In genomic region chr6:129181683-129182082, GRCm38 (mm10) we compare ENCODE assay signal across 8 mouse cellular contexts. TPM values are rescaled to one million over a fixed set of nuclear protein-coding genes. Genes with fewer than 3 reads are reported as not detected.
DNase-seq lines count a peak whose midpoint lies in the region; ATAC-seq and TF ChIP-seq lines count a peak whose summit lies in the region.

No protein-coding gene starts in this region.

- H3K4me3 ChIP-seq in bone marrow macrophage, adult 2 months (ENCODE audit: insufficient read depth, low read length), result peak overlapping the region; percentile 66
- peak overlapping the region; percentile 0; the same call in 1 of the 2 replicates for H3K4me3 ChIP-seq in hindbrain, embryonic 16.5 days (ENCODE audit: low read length)
- peak overlapping the region; percentile 63 for H3K4me3 ChIP-seq in liver, postnatal 0 days (ENCODE audit: low read depth, low read length)
- H3K4me3 ChIP-seq in stomach, embryonic 14.5 days (ENCODE audit: low read depth, low read length), result peak overlapping the region; percentile 32

- no peaks in the 10 kb centered on the region for H3K9me3 ChIP-seq in hindbrain, embryonic 16.5 days (ENCODE audit: control insufficient read depth, low read length)
- no peaks in the 10 kb centered on the region for H3K9me3 ChIP-seq in liver, postnatal 0 days (ENCODE audit: low read length)
- no peaks in the 10 kb centered on the region for H3K9me3 ChIP-seq in stomach, embryonic 14.5 days (ENCODE audit: control insufficient read depth, low read depth, low read length)

- TF ChIP-seq POLR2A in bone marrow macrophage, adult 2 months (IDR thresholded peaks at IDR 0.05; ENCODE audit: borderline replicate concordance, low read depth, low read length), result no peak

- no peak for TF ChIP-seq CTCF in bone marrow macrophage, adult 2 months (IDR thresholded peaks at IDR 0.05; ENCODE audit: low read depth, low read length)
- no peak for TF ChIP-seq CTCF in liver, postnatal 0 days (IDR thresholded peaks at IDR 0.05; ENCODE audit: low read depth)

- no peaks in the 10 kb centered on the region for H3K27me3 ChIP-seq in hindbrain, embryonic 16.5 days (replicated peaks; ENCODE audit: control insufficient read depth, insufficient read depth, low read length)
- no peaks in the 10 kb centered on the region for H3K27me3 ChIP-seq in liver, postnatal 0 days (ENCODE audit: insufficient read depth, low read length)
- H3K27me3 ChIP-seq in stomach, embryonic 14.5 days (ENCODE audit: control insufficient read depth, insufficient read depth, low read length), result no peaks in the 10 kb centered on the region

- H3K36me3 ChIP-seq in hindbrain, embryonic 16.5 days (ENCODE audit: control insufficient read depth, insufficient read depth, low read length), result no peaks in the 10 kb centered on the region
- H3K36me3 ChIP-seq in liver, postnatal 0 days (replicated peaks; ENCODE audit: insufficient read depth, low read length), result peaks cover 31% of the 10 kb centered on the region
- H3K36me3 ChIP-seq in stomach, embryonic 14.5 days (ENCODE audit: control insufficient read depth, insufficient read depth, low read length), result peaks cover 9% of the 10 kb centered on the region

- H3K9ac ChIP-seq in hindbrain, embryonic 16.5 days (ENCODE audit: low read depth, low read length), result no peak overlapping the region
- peak overlapping the region; percentile 82 for H3K9ac ChIP-seq in liver, postnatal 0 days (replicated peaks)
- H3K9ac ChIP-seq in stomach, embryonic 14.5 days (replicated peaks; ENCODE audit: low read depth, low read length), result 0 out of 2 replicates have a peak overlapping the region, but pooled peaks have one; percentile 30

- peaks cover 7% of the 10 kb centered on the region for H3K4me1 ChIP-seq in bone marrow macrophage, adult 2 months (ENCODE audit: control insufficient read depth, insufficient read depth, low read length)
- H3K4me1 ChIP-seq in hindbrain, embryonic 16.5 days (ENCODE audit: control insufficient read depth, insufficient read depth, low read depth, low read length), result no peaks in the 10 kb centered on the region
- H3K4me1 ChIP-seq in liver, postnatal 0 days (ENCODE audit: insufficient read depth), result peaks cover 14% of the 10 kb centered on the region
- H3K4me1 ChIP-seq in stomach, embryonic 14.5 days (ENCODE audit: control insufficient read depth, insufficient read depth, low read length), result 0 out of 2 replicates have a peak, but pooled peaks cover 5% of the 10 kb centered on the region

- H3K27ac ChIP-seq in bone marrow macrophage, adult 2 months (ENCODE audit: insufficient read depth, low read depth, low read length), result peak overlapping the region; percentile 86
- H3K27ac ChIP-seq in hindbrain, embryonic 16.5 days (ENCODE audit: low read depth, low read length), result no peak overlapping the region
- peak overlapping the region; percentile 87 for H3K27ac ChIP-seq in liver, postnatal 0 days (ENCODE audit: low read depth)
- H3K27ac ChIP-seq in stomach, embryonic 14.5 days (ENCODE audit: low read length), result peak overlapping the region; percentile 48; the same call in 1 of the 2 replicates

- DNase-seq in gastrocnemius, postnatal 10 days, result peak; percentile 12
- no peak for DNase-seq in gastrocnemius, postnatal 4 days (ENCODE audit: low spot score in 2 of 2)
- no peak for DNase-seq in liver, postnatal 0 days
- no peak for DNase-seq in adrenal gland, adult 8-10 months

- ATAC-seq in hindbrain, embryonic 16.5 days, result no peak
- no peak for ATAC-seq in liver, postnatal 0 days
- peak; percentile 29; the same call in 1 of the 2 replicates for ATAC-seq in stomach, embryonic 14.5 days (ENCODE audit: insufficient number of reproducible peaks, insufficient read depth, low FRiP score, low read depth)
- ATAC-seq in granulocyte monocyte progenitor cell, adult 5-6 weeks (replicated peaks; ENCODE audit: poor library complexity, severe bottlenecking), result no peak

- peak; percentile 49; the same call in 1 of the 2 replicates for TF ChIP-seq EP300 in liver, postnatal 0 days (IDR thresholded peaks at IDR 0.05; ENCODE audit: low read depth)

- peak overlapping the region; percentile 2; the same call in 1 of the 2 replicates for H3K4me2 ChIP-seq in hindbrain, embryonic 16.5 days (ENCODE audit: low read length)
- H3K4me2 ChIP-seq in liver, postnatal 0 days (ENCODE audit: low read depth, low read length), result peak overlapping the region; percentile 69
- peak overlapping the region; percentile 48 for H3K4me2 ChIP-seq in stomach, embryonic 14.5 days (replicated peaks; ENCODE audit: low read depth, low read length)

RNA-seq across cellular contexts. Expression of gene Clec2d, which starts 1.3 kb away (rescaled TPM):
- 10 to 100 TPM; 45.3 to 49.5 TPM for total RNA-seq in gastrocnemius, postnatal 10 days (2021)
- 10 to 100 TPM; 32.1 to 44.6 TPM for total RNA-seq in gastrocnemius, postnatal 4 days (2021)
- polyA plus RNA-seq in bone marrow macrophage, adult 2 months (2012; ENCODE audit: insufficient read depth, insufficient read length, missing spikeins), result 99.8 and 118 TPM in 2 replicates
- polyA plus RNA-seq in hindbrain, embryonic 16.5 days (2015; fragmentation: Nextera tagmentation; extraction: Ambion mirVana), result 0.21 and 0.30 TPM in 2 replicates
- 2.3 and 3.0 TPM in 2 replicates for polyA plus RNA-seq in liver, postnatal 0 days (2015; fragmentation: Nextera tagmentation; extraction: Ambion mirVana)
- polyA plus RNA-seq in stomach, embryonic 14.5 days (2014; fragmentation: Nextera tagmentation; extraction: Ambion mirVana), result 0.56 and 0.68 TPM in 2 replicates
- total RNA-seq in granulocyte monocyte progenitor cell, adult 5-6 weeks (2014; fragmentation: Nextera tagmentation), result 29.6 and 31.1 TPM in 2 replicates
- 83.5 and 99.8 TPM in 2 replicates for total RNA-seq in granulocyte monocyte progenitor cell, adult 5-6 weeks (2017)
- total RNA-seq in adrenal gland, adult 8-10 months (2022), result 10 to 100 TPM; 38.2 to 55.3 (median 41.8) TPM

Comparison
In these comparisons a context has a peak if more than half of its experiments do, and no peak if none do; other contexts are left out.
1. H3K4me3 ChIP-seq: peak in every context shown above with its lines; median percentile 66 in bone marrow macrophage, adult 2 months; 63 in liver, postnatal 0 days; 32 in stomach, embryonic 14.5 days; 0 in hindbrain, embryonic 16.5 days.
2. H3K4me2 ChIP-seq: peak in every context shown above with its lines; median percentile 69 in liver, postnatal 0 days; 48 in stomach, embryonic 14.5 days; 2 in hindbrain, embryonic 16.5 days.